Mouse (Mus musculus): ENCODE measurements around the gene Rtf1. TPM values are rescaled to one million over a fixed set of nuclear protein-coding genes. Genes with fewer than 3 reads are reported as not detected.

Gene Rtf1
- total RNA-seq, 1 experiment from 2014 or later: 30.6 TPM

GRCm38 (mm10) chr2:119758844-119759835, 84.3 kb downstream of the Rtf1 start:
- no peak; the same call in 1 of the 2 replicates for ATAC-seq (replicated peaks; ENCODE audit: insufficient number of reproducible peaks, low FRiP score, low TSS enrichment, poor library complexity, severe bottlenecking)

- no peak for ATAC-seq (replicated peaks; ENCODE audit: insufficient number of reproducible peaks, low FRiP score, low TSS enrichment, poor library complexity, severe bottlenecking)
Measured at GRCm38 (mm10) chr2:119760251-119760650, 85.4 kb downstream of the Rtf1 start, which contains the start of gene Ltk. Gene Ltk, minus strand, starts transcription at chr2:119760431.

- no peak for ATAC-seq (replicated peaks; ENCODE audit: insufficient number of reproducible peaks, low FRiP score, low TSS enrichment, poor library complexity, severe bottlenecking)
Measured at GRCm38 (mm10) chr2:119762276-119762675, 87.4 kb downstream of the Rtf1 start.

- ATAC-seq (replicated peaks; ENCODE audit: insufficient number of reproducible peaks, low FRiP score, low TSS enrichment, poor library complexity, severe bottlenecking): no peak
Measured at GRCm38 (mm10) chr2:119763924-119764323, 89.1 kb downstream of the Rtf1 start.

GRCm38 (mm10) chr2:119767246-119767645, 92.4 kb downstream of the Rtf1 start:
- no peak for ATAC-seq (replicated peaks; ENCODE audit: insufficient number of reproducible peaks, low FRiP score, low TSS enrichment, poor library complexity, severe bottlenecking)

Other genes starting within 250 kb of the Rtf1 start
- gene Ino80, start 197.4 kb upstream of the Rtf1 start, total RNA-seq (2017): 22.7 to 34.4 TPM (median 24.8 TPM) in 3 replicates
- gene Exd1, start 127.4 kb upstream of the Rtf1 start, total RNA-seq (2017): 0.87 TPM in 1 of 3 replicates, not detected in the others
- 78.2 to 92.9 TPM (median 91.0 TPM) in 3 replicates for gene Chp1, start 127.4 kb upstream of the Rtf1 start, total RNA-seq (2017)
- 0.67 to 2.8 TPM (median 1.3 TPM) in 3 replicates for gene Nusap1, start 56.8 kb upstream of the Rtf1 start, total RNA-seq (2017)
- 0.67 to 1.1 TPM in 2 of 3 replicates, not detected in the other for gene Oip5, start 56.6 kb upstream of the Rtf1 start, total RNA-seq (2017)
- gene Ndufaf1, start 12.2 kb upstream of the Rtf1 start, total RNA-seq (2017): 8.3 to 19.7 TPM (median 14.0 TPM) in 3 replicates
- gene Itpka, start 67.3 kb downstream of the Rtf1 start, total RNA-seq (2017): 0.32 TPM in 1 of 3 replicates, not detected in the others
- 0.21 to 0.87 TPM in 2 of 3 replicates, not detected in the other for gene Ltk, start 85.4 kb downstream of the Rtf1 start, total RNA-seq (2017)
- 5.3 to 13.1 TPM (median 8.3 TPM) in 3 replicates for gene Rpap1, start 112.5 kb downstream of the Rtf1 start, total RNA-seq (2017)
- gene Tyro3, start 122.7 kb downstream of the Rtf1 start, total RNA-seq (2017): 0.67 to 1.9 TPM in 2 of 3 replicates, not detected in the other
- 57.4 to 66.3 TPM (median 60.3 TPM) in 3 replicates for gene Mga, start 222.2 kb downstream of the Rtf1 start, total RNA-seq (2017)